Mouse (Mus musculus) spleen, postnatal 10 days (tissue): Measurements from ENCODE around the gene Cdyl2.

ENCODE experiments used
- DNase-seq, 2 experiments: peaks; one replicate each; pipeline ENCODE4 v3.0.0; 2021 to 2022; ENCODE audit warnings: low spot score in 2 of 2

Cdyl2 gene

GRCm38 (mm10) chr8:116542842-116543241 is 189.9 kb downstream of the Cdyl2 start:
- DNase-seq, result no peak

GRCm38 (mm10) chr8:116540136-116540535 is 192.7 kb downstream of the Cdyl2 start:
- DNase-seq, result no peak

GRCm38 (mm10) chr8:116538763-116539162 is 194.0 kb downstream of the Cdyl2 start:
- DNase-seq, result no peak

GRCm38 (mm10) chr8:116536786-116537185 is 196.0 kb downstream of the Cdyl2 start:
- no peak for DNase-seq

- DNase-seq, result no peak
Observed at GRCm38 (mm10) chr8:116533081-116533480, 199.7 kb downstream of the Cdyl2 start.

- no peak for DNase-seq
Observed at GRCm38 (mm10) chr8:116528736-116529135, 204.1 kb downstream of the Cdyl2 start.

- DNase-seq, result no peak
Observed at GRCm38 (mm10) chr8:116524915-116525314, 207.9 kb downstream of the Cdyl2 start.
